Mouse (Mus musculus) adrenal gland, adult 2 months (tissue): ENCODE measurements around the gene Smad3. TPM values are rescaled to one million over a fixed set of nuclear protein-coding genes. Genes with fewer than 3 reads are reported as not detected.

Source experiments
- DNase-seq: peaks from one replicate; pipeline ENCODE4 v3.0.0; 2021
- polyA plus RNA-seq: library from polyadenylated mRNA; depleted of rRNA; stranded (reverse); fragments of >200 nt; gene quantifications from 2 replicates; pipeline ENCODE4 v1.2.3, GENCODE M21; 2012
- total RNA-seq, 2 experiments: library from RNA; stranded (reverse); gene quantifications; 2 replicates each; pipeline ENCODE4 v1.2.3; 2021

The Smad3 gene
- total and polyA plus RNA-seq, 3 experiments = 30.4 to 41.9 (median 33.7) TPM

- no peak for DNase-seq
Observed at GRCm38 (mm10) chr9:63772452-63772851, 14.7 kb upstream of the Smad3 start.

GRCm38 (mm10) chr9:63771676-63772075 is 13.9 kb upstream of the Smad3 start:
- DNase-seq = no peak

GRCm38 (mm10) chr9:63761367-63762094 is 3.7 kb upstream of the Smad3 start:
- peak; percentile 49 for DNase-seq

GRCm38 (mm10) chr9:63760783-63761182 is 3.0 kb upstream of the Smad3 start:
- DNase-seq = no peak

- DNase-seq = no peak
Observed at GRCm38 (mm10) chr9:63759973-63760722, 2.4 kb upstream of the Smad3 start.

- peak; percentile 48 for DNase-seq
Observed at GRCm38 (mm10) chr9:63758641-63759391, 1.0 kb upstream of the Smad3 start.

- DNase-seq = no peak
Observed at GRCm38 (mm10) chr9:63757462-63757772, 377 bp downstream of the Smad3 start.

GRCm38 (mm10) chr9:63756581-63757461 is 973 bp downstream of the Smad3 start:
- DNase-seq = peak; percentile 73

- DNase-seq = peak; percentile 27
Observed at GRCm38 (mm10) chr9:63755671-63756543, 1.9 kb downstream of the Smad3 start.

- peak; percentile 70 for DNase-seq
Observed at GRCm38 (mm10) chr9:63754556-63755510, 3.0 kb downstream of the Smad3 start.

- no peak for DNase-seq
Observed at GRCm38 (mm10) chr9:63754039-63754438, 3.8 kb downstream of the Smad3 start.

GRCm38 (mm10) chr9:63753359-63753758 is 4.4 kb downstream of the Smad3 start:
- no peak for DNase-seq

- no peak for DNase-seq
Observed at GRCm38 (mm10) chr9:63752576-63752975, 5.2 kb downstream of the Smad3 start.

GRCm38 (mm10) chr9:63751325-63751724 is 6.5 kb downstream of the Smad3 start:
- DNase-seq = no peak

GRCm38 (mm10) chr9:63750360-63750974 is 7.3 kb downstream of the Smad3 start:
- no peak for DNase-seq

GRCm38 (mm10) chr9:63749296-63749915 is 8.4 kb downstream of the Smad3 start:
- DNase-seq = no peak

GRCm38 (mm10) chr9:63747645-63748295 is 10.0 kb downstream of the Smad3 start:
- DNase-seq = peak; percentile 77

GRCm38 (mm10) chr9:63746980-63747379 is 10.8 kb downstream of the Smad3 start:
- DNase-seq = no peak
